Mouse (Mus musculus) embryo, embryonic 11.5 days (tissue): ENCODE measurements around the gene Gm20896.
"Not testable (repeated sequence)": the region's sequence is repeated elsewhere in the genome, so short reads cannot be mapped to it uniquely, and the experiment has no call there.

Experiments used
- DNase-seq: peaks from one replicate; pipeline ENCODE4 v3.0.0-alpha.2; 2012; ENCODE audit warnings: low read depth, low spot score

Gene Gm20896

DNA sequence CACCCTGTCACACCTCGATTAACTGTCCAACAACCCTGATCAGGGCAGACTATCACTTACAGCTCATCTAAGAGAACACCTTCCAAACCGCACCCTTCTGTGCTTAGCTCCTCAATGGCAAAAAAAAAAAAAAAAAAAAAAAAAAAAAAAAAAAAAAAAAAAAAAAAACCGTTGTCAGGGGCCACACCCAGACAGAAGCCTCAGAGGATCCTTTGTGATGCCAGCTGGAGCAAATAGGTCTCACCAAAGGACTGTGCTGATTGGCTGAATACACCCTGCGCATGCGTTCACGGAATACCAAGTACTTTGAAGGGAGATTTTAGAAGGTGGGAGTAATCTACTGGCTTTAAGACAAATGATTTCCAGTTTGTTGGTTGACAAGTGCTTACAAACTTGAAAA lies at the start of gene Gm20896:
Gene Gm20896 (minus strand): TSS at position 101 of the 400 bp plus-strand sequence.
- not testable (repeated sequence) for DNase-seq
